Mouse (Mus musculus) liver, embryonic 16.5 days (tissue): ENCODE results near the gene Ccm2l. TPM values are rescaled to one million over a fixed set of nuclear protein-coding genes. Genes with fewer than 3 reads are reported as not detected.

Source experiments
- ATAC-seq: fragments of 200-750 bp; cut with Nextera tagmentation; 2 replicates; pipeline ENCODE4 v1.8.0; 2017; ENCODE audit warnings: low read depth, mild to moderate bottlenecking, moderate number of reproducible peaks, moderate library complexity
- H3K27ac ChIP-seq: fragments of 300-500 bp; sonication (generic); 2 replicates; pipeline ENCODE4 v1.5.1; 2014; ENCODE audit warnings: mild to moderate bottlenecking, low read length
- H3K27me3 ChIP-seq: fragments of 300-500 bp; sonication (generic); 2 replicates; pipeline ENCODE4 v1.6.1; 2014; ENCODE audit warnings: low read depth, low read length, mixed read lengths; ENCODE audit not compliant: control insufficient read depth, insufficient read depth
- H3K36me3 ChIP-seq: fragments of 300-500 bp; sonication (generic); 2 replicates; pipeline ENCODE4 v1.6.1; 2014; ENCODE audit warnings: mild to moderate bottlenecking; ENCODE audit not compliant: control insufficient read depth, insufficient read depth
- H3K4me1 ChIP-seq: fragments of 300-500 bp; sonication (generic); 2 replicates; pipeline ENCODE4 v1.6.1; 2014; ENCODE audit warnings: low read depth, low read length, mixed read lengths; ENCODE audit not compliant: control insufficient read depth
- H3K4me2 ChIP-seq: fragments of 300-500 bp; sonication (generic); 2 replicates; pipeline ENCODE4 v1.6.1; 2014; ENCODE audit warnings: low read depth, low read length, mixed read lengths
- H3K4me3 ChIP-seq: fragments of 300-500 bp; sonication (generic); 2 replicates; pipeline ENCODE4 v1.5.1; 2014; ENCODE audit warnings: low read depth, mild to moderate bottlenecking, low read length
- H3K9ac ChIP-seq: fragments of 300-500 bp; sonication (generic); 2 replicates; pipeline ENCODE4 v1.6.1; 2014; ENCODE audit warnings: low read depth, low read length
- H3K9me3 ChIP-seq: fragments of 300-500 bp; sonication (generic); replicated peaks from 2 replicates; pipeline ENCODE4 v1.6.1; 2016; ENCODE audit warnings: low read length; ENCODE audit not compliant: control insufficient read depth
- WGBS: fragments of 180-500 bp; shearing (Covaris S2); extraction: QIAGEN DNeasy Blood & Tissue Kit; methylation state at CpG from one replicate; pipeline ENCODE4 v1.1.7; 2014; ENCODE audit not compliant: insufficient replicate concordance; 5-methylcytosine and 5-hydroxymethylcytosine counted together
- polyA plus RNA-seq: library from polyadenylated mRNA; unstranded; fragments of >200 nt; fragmentation: Nextera tagmentation; extraction: Ambion mirVana; gene quantifications from 2 replicates; pipeline ENCODE4 v1.2.1, GENCODE M21; 2015

Gene Ccm2l
- polyA plus RNA-seq, 1 experiment from 2014 or later: 0.52 TPM

DNA sequence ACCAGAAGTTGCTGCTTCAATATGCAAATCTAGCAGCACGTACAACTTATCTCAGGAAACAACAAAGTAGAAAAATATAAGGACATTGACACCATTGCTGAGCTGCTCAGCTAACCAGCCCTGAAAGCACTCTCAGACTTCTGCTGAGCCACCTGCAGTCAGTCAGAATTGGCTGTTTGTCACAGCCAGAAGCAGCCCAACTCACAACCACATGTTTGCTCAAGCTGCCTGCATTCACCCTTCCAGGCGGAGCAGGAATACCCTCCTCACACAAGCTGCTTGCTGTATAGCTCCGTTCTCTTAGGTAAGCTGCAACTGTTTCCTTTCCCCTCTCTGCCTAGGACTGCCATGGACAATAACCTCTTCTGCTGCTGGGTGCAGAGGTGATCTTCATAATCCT is 2.4 kb upstream of the Ccm2l start:
- no peak overlapping the region for H3K4me2 ChIP-seq

DNA sequence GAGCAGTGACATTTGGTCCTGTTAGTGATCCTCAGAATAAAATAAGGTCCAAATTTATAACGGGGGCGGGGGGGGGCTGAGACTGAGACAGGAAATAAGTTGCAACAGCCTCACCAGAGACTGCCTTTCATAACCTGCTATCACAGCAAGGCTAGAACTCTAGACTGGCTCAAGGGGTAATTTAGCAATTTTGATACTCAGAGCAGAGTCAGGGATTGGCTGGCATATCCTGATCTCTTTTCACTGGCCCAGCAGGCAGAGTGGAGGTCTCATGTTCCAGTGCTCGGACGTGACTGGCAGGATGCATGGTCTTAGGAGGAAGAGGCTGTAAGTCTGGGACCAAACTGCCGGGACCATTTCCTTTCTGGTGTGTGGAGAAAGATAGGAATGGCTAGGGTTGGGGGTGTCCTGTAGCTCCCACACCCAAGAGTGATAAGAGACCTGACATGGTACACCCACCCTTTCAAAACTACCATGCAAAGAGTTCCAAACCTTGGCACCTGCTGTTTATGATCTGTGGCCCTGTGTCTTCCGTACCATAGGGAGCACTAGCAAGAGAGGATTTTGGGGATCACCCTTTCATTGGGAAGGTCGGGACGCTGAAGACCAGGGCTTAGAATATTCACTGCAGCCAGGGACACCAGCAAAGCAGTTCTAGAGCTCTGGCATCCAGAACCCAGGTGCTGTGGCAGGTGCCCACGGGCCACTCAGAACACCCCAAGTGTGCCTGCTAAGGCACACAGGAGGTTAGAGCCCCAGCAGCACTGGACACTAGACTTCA is 1.4 kb upstream of the Ccm2l start:
- no peaks in the 10 kb centered on the region for H3K4me1 ChIP-seq
- WGBS: 37% methylated on average over 9 of the region's 9 CpGs

More for the DNA sequence above, 2.4 kb upstream of the Ccm2l start:
- Histone ChIP-seq H3K36me3 (no peaks in the 10 kb centered on the region), H3K4me3 (no peak overlapping the region), H3K9me3 (no peaks in the 10 kb centered on the region), H3K27me3 (no peaks in the 10 kb centered on the region), H3K27ac (no peak overlapping the region), H3K4me1 (no peaks in the 10 kb centered on the region), H3K9ac (no peak overlapping the region)
- 35% methylated on average over 3 of the region's 3 CpGs for WGBS
- ATAC-seq: no peak

DNA sequence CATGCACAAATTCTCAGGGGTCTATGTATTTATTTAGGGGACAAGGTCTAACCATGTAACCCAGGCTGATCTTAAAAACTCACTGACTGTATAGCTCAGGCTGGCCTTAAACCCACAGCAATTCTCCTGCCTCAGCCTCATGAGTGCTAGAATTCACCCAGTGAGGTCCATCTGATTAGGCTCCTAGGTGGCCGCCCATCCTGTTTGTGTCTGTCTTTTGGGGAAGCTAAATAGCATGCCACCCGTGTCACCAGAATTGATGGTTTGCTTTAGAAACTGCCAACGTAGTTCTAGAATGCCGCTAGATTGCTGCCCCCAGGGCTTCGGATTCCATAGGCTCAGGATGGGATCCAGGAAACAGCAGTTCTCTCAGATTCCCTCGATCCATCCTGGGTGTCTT is 1.2 kb downstream of the Ccm2l start:
- Histone ChIP-seq H3K9me3 (no peaks in the 10 kb centered on the region), H3K36me3 (no peaks in the 10 kb centered on the region), H3K4me3 (no peak overlapping the region), H3K4me2 (no peak overlapping the region), H3K27ac (no peak overlapping the region), H3K9ac (no peak overlapping the region), H3K4me1 (no peaks in the 10 kb centered on the region), H3K27me3 (no peaks in the 10 kb centered on the region; the same call in 1 of the 2 replicates)
- no peak for ATAC-seq
- 45% methylated on average over 6 of the region's 6 CpGs for WGBS

More for the DNA sequence above, 1.4 kb upstream of the Ccm2l start:
- no peak for ATAC-seq
- no peak overlapping the region; the same call in 1 of the 2 replicates for H3K27ac ChIP-seq
- H3K9me3 ChIP-seq: no peaks in the 10 kb centered on the region
- no peak overlapping the region for H3K4me3 ChIP-seq
- no peaks in the 10 kb centered on the region for H3K27me3 ChIP-seq
- H3K4me2 ChIP-seq: no peak overlapping the region
- no peaks in the 10 kb centered on the region for H3K36me3 ChIP-seq
- H3K9ac ChIP-seq: no peak overlapping the region

DNA sequence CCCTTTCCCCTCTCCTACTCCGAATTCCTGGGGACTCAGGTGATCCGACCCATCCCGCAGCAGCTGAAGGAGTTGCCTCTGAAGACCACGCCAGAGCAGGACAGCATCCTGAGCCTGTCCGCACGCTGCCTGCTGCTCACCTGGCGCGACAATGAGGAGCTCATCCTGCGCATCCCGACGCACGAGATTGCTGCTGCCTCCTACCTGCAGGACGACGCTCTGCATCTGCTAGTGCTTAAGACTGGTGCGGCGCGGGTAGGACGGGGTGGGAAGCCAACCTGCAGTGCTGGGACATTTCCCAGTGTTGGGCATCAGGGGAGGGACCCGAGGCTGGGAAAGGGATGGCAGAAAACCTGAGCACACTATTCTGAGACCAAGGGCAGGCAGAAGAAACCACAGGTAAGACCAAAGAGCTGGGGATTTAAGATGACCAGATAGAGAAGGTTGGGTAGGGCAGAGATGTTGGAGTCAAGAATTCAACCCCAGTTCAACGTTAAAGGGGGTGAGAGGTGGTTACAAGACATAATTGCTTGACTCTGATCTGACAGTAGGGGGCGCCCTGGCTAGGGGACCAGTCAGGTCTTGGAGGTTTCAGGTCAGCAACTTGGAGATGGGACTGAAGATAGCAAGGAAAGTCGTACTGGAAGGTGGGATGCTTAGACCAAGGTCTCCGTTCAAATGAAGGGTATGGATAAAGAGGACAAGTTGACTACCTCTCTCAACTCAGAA is 5.2 kb downstream of the Ccm2l start:
- 54% methylated on average over 23 of the region's 23 CpGs for WGBS
- no peaks in the 10 kb centered on the region for H3K36me3 ChIP-seq

DNA sequence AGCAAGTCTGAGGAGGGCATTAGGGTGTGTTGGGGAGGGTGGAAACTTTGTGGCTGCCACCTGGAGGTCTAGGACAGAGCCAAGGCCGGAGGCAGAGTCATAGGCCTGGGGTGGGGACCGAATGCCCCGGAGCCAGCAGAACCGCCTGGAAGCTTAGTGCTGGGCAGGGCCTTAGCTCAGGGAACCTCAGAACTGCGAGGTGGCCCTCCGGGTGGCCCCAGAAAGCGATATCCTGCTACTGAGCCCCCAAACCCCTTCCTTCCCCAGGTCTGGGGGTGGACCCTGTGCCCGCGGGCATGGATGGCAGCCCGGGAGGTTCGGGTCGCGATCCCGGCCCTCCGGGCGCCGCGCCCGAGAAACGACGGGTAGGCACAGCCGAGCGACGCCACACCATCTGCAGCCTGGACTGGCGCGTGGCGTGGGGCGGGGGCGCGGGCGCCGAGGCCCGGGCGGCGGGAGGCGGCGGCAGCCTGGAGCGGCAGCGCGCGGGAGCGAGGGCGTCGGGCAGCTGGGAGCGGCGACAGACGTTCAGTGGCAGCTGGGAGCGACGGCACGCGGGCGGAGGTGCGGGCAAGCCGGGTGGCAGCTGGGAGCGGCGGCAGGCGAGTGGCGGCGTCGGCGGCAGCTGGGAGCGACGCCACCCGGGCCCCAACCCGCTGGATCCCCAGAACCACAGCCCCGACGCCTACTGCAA is 5.9 kb downstream of the Ccm2l start:
- WGBS: 65% methylated on average over 67 of the region's 67 CpGs
- no peak for ATAC-seq
- Histone ChIP-seq H3K4me2 (peak overlapping the region; percentile 44), H3K9me3 (no peaks in the 10 kb centered on the region), H3K4me1 (peaks cover 7% of the 10 kb centered on the region), H3K36me3 (no peaks in the 10 kb centered on the region), H3K9ac (no peak overlapping the region), H3K27ac (no peak overlapping the region), H3K4me3 (no peak overlapping the region), H3K27me3 (no peaks in the 10 kb centered on the region; the same call in 1 of the 2 replicates)

More for the DNA sequence above, 5.2 kb downstream of the Ccm2l start:
- no peak for ATAC-seq
- Histone ChIP-seq H3K4me3 (no peak overlapping the region), H3K9me3 (no peaks in the 10 kb centered on the region), H3K4me2 (no peak overlapping the region), H3K27ac (no peak overlapping the region), H3K4me1 (peaks cover under 1% of the 10 kb centered on the region), H3K27me3 (no peaks in the 10 kb centered on the region; the same call in 1 of the 2 replicates), H3K9ac (no peak overlapping the region)

DNA sequence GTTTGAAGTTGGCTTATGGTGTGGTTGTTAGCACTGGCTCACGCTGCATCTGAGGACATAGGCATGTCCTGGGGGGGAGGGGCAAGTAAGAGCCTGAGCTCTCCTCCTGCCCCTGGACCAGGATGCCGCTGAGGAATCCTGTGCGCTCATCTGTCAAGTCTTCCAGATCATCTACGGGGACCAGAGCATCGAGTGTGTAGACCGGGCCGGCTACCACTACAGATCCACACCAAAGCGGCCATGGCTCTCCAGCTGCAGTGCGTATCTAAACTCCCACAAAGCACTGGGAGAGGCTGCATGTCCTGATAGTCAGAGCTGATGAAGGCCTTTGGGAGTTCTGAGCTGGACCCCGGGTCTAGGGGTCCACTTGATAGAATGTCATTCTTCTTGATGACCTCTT is 8.9 kb downstream of the Ccm2l start:
- WGBS: 74% methylated on average over 10 of the region's 10 CpGs
- no peaks in the 10 kb centered on the region for H3K36me3 ChIP-seq

DNA sequence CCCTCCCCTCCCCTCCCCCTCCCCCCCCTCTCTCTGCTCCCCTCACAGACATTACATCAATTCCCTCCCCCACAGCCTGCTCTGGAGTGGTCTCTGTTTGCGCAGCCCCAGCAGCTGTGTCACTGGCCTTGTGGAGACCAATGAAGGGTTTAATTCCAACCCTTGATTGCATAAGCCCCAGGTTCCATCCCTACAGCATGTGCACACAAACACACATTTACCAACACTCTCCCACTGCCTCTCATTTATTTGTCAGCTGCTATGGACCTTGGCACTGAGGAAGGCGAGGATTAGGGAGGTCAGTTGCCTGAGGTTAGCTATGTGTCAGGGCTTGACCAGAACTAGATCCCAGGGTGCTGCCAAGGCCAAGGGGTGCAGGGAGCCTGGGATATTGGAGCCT is 10.2 kb downstream of the Ccm2l start:
- H3K4me1 ChIP-seq: peaks cover 7% of the 10 kb centered on the region
- H3K4me3 ChIP-seq: no peak overlapping the region
- H3K9ac ChIP-seq: no peak overlapping the region
- ATAC-seq: peak; percentile 81
- no peaks in the 10 kb centered on the region; the same call in 1 of the 2 replicates for H3K27me3 ChIP-seq
- no peak overlapping the region for H3K4me2 ChIP-seq
- no peaks in the 10 kb centered on the region for H3K36me3 ChIP-seq
- H3K27ac ChIP-seq: peak overlapping the region; percentile 31
- no peaks in the 10 kb centered on the region for H3K9me3 ChIP-seq
- 35% methylated on average over 2 of the region's 2 CpGs for WGBS

More for the DNA sequence above, 8.9 kb downstream of the Ccm2l start:
- Histone ChIP-seq H3K4me3 (no peak overlapping the region), H3K27me3 (no peaks in the 10 kb centered on the region; the same call in 1 of the 2 replicates), H3K4me1 (peaks cover 7% of the 10 kb centered on the region), H3K9ac (no peak overlapping the region), H3K9me3 (no peaks in the 10 kb centered on the region), H3K27ac (no peak overlapping the region), H3K4me2 (no peak overlapping the region)
- ATAC-seq: no peak

DNA sequence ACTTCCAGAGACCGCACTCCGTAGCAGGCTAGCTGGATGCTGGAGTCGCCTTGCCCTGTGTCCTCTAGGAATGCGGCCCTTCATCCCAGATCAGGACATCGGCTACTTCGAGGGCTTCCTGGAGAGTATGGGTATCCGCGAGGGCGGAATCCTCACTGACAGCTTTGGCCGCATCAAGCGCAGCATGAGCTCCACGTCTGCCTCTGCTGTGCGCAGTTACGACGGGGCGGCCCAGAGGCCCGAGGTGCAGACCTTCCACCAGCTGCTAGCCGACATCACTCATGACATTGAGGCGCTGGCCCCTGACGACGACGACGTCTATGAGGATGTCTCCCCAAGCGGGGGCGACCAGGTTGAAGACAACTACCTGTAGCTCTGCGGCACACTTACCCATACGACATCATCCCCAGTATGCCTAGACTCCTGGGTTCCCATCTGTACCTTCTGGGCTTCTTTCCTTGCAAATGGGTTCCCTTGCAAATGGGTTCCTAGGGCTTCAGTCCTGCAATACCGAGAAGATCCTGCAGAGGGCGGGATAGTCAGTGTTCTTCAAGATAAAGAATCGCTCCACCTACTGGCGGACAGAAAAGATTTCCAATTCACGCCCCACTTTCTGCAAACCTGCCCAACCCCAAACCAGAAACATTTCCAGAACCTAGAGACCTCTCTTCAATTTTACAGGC is 15.2 kb downstream of the Ccm2l start:
- Histone ChIP-seq H3K36me3 (no peaks in the 10 kb centered on the region), H3K27me3 (no peaks in the 10 kb centered on the region), H3K27ac (no peak overlapping the region), H3K4me3 (no peak overlapping the region), H3K9ac (no peak overlapping the region), H3K4me1 (peaks cover 6% of the 10 kb centered on the region), H3K4me2 (no peak overlapping the region), H3K9me3 (no peaks in the 10 kb centered on the region)
- WGBS: 45% methylated on average over 32 of the region's 32 CpGs
- no peak for ATAC-seq
